Mouse (Mus musculus) C2C12 (cell line): ENCODE results near the gene Ocrl.

ENCODE experiments used
- CTCF ChIP-seq: IDR thresholded peaks from one replicate; pipeline ENCODE4 v1.5.1; 2011; ENCODE audit not compliant: control insufficient read depth, insufficient read depth, insufficient read length
- FOSL1 ChIP-seq: IDR thresholded peaks from one replicate; pipeline ENCODE4 v1.8.0; 2011; ENCODE audit warnings: mild to moderate bottlenecking, low read length; ENCODE audit not compliant: poor library complexity, insufficient read depth, severe bottlenecking
- MAX ChIP-seq: IDR thresholded peaks from one replicate; pipeline ENCODE4 v1.6.1; 2011; ENCODE audit warnings: mild to moderate bottlenecking, control low read depth
- MYOD1 ChIP-seq: IDR thresholded peaks from one replicate; pipeline ENCODE4 v1.6.1; 2011; ENCODE audit warnings: low read depth; ENCODE audit not compliant: control insufficient read depth, insufficient read length
- MYOG ChIP-seq: IDR thresholded peaks from one replicate; pipeline ENCODE4 v1.6.1; 2011; ENCODE audit not compliant: control insufficient read depth, insufficient read length; ENCODE audit errors: extremely low read depth
- USF1 ChIP-seq: IDR thresholded peaks from one replicate; pipeline ENCODE4 v1.6.1; 2011; ENCODE audit warnings: low read depth, mild to moderate bottlenecking, control low read depth, moderate library complexity

DNA sequence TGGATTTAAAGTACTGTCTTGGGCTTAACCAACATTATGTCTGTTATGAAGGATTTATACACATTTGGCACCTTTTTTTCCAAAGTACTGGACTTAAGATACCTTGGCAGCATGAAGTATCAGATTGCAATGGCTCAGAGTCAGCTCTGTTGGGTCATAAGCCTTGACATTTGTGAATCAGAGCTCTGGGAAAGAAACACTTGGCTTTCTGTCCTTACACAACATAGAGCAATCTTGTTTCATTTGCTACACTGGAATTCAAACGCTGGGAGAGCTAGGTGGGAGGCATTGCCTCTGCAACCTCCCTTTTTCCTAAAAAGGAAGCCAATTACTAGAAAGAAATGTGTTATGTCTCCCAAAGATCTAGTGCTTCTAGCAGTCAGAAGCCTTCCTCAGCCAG, 4.6 kb downstream of the Ocrl start:
- TF ChIP-seq USF1 (no peak), CTCF (no peak), MYOD1 (no peak), MYOG (no peak), MAX (no peak), FOSL1 (no peak)
